ENCODE assay signal across 26 mouse cellular contexts in genomic region chr12:4150936-4151335, GRCm38 (mm10). TPM values are rescaled to one million over a fixed set of nuclear protein-coding genes. Genes with fewer than 3 reads are reported as not detected.
DNase-seq lines count a peak whose midpoint lies in the region; TF ChIP-seq lines count a peak whose summit lies in the region.
"Had no signal": no experiment of that assay in that cellular context is flagged by ENCODE, and none has a peak within 500 bp of the region (broad histone marks: within the 10 kb centered on the region; RNA-seq: fewer than 3 reads in every experiment).

No protein-coding gene starts in this region.

- H3K4me3 ChIP-seq in gastrocnemius, adult 2 months = no peak overlapping the region
- no peak overlapping the region for H3K4me3 ChIP-seq in left cerebral cortex, adult 2 months
- H3K4me3 ChIP-seq: embryonic facial prominence, embryonic 12.5 days; forebrain, embryonic 10.5 days; forebrain, embryonic 15.5 days; hindbrain, embryonic 15.5 days; lung, embryonic 15.5 days; midbrain, embryonic 12.5 days; neural tube, embryonic 13.5 days had no signal

- intact Hi-C loops in gastrocnemius, adult 2 months (cut with DNase I) = no loop called here
- intact Hi-C loops in left cerebral cortex, adult 2 months (cut with DNase I) = no loop called here

- H3K27ac ChIP-seq in gastrocnemius, adult 2 months = peak overlapping the region; percentile 38; the same call in 1 of the 2 replicates
- peak overlapping the region; percentile 38; the same call in 1 of the 2 replicates for H3K27ac ChIP-seq in left cerebral cortex, adult 2 months
- H3K27ac ChIP-seq: embryonic facial prominence, embryonic 12.5 days; forebrain, embryonic 10.5 days; forebrain, embryonic 15.5 days; hindbrain, embryonic 15.5 days; kidney, postnatal 0 days; lung, embryonic 15.5 days; midbrain, embryonic 12.5 days; neural tube, embryonic 13.5 days had no signal

- DNase-seq in gastrocnemius, adult 2 months = peak; percentile 40
- DNase-seq in gastrocnemius, postnatal 25 days = no peak
- no peak for DNase-seq in left cerebral cortex, adult 2 months (ENCODE audit: extremely low spot score in 1 of 2, low spot score in 2 of 2)
- no peak for DNase-seq in left cerebral cortex, adult 8-10 months (ENCODE audit: low spot score in 2 of 2)
- DNase-seq in brain, adult 2 months (ENCODE audit: low read depth, low spot score) = peak; percentile 48
- DNase-seq in telencephalon, adult 2 months (ENCODE audit: low read depth, low spot score) = peak; percentile 13
- DNase-seq in spleen, postnatal 10 days (ENCODE audit: low spot score in 2 of 2) = no peak
- DNase-seq: adrenal gland, adult 8-10 months; B cell, adult 2 months; cerebellum, adult 11 months; cerebellum, adult 9-10 months; cerebellum, postnatal 36 days; gastrocnemius, postnatal 10 days; kidney, adult 11 months; layer of hippocampus, postnatal 36 days; liver; right cerebral cortex, postnatal 4 days; thymus, postnatal 14 days had no signal

- TF ChIP-seq CTCF in gastrocnemius, adult 2 months (IDR thresholded peaks at IDR 0.05) = no peak
- no peak for TF ChIP-seq CTCF in left cerebral cortex, adult 2 months (IDR thresholded peaks at IDR 0.05)

RNA-seq across cellular contexts. Expression of gene Adcy3, which starts 18.0 kb away (rescaled TPM):
- total RNA-seq in gastrocnemius, adult 2 months (2021) = 1 to 10 TPM; 1.0 to 2.0 TPM
- total RNA-seq in gastrocnemius, postnatal 25 days (2021) = 1 to 10 TPM; 1.8 to 2.4 TPM
- total RNA-seq in left cerebral cortex, adult 2 months (2021) = 10 to 100 TPM; 51.4 to 53.8 TPM
- 10 to 100 TPM; 49.8 to 53.5 (median 52.1) TPM for total RNA-seq in left cerebral cortex, adult 8-10 months (2022)

Comparison
In these comparisons a context has a peak if more than half of its experiments do, and no peak if none do; other contexts are left out.
1. DNase-seq: peak in gastrocnemius, adult 2 months (single experiment), brain, adult 2 months (single experiment) and telencephalon, adult 2 months (single experiment); none in gastrocnemius, postnatal 25 days (single experiment), left cerebral cortex, adult 2 months (0 of 2), left cerebral cortex, adult 8-10 months (0 of 2) and spleen, postnatal 10 days (0 of 2).
2. RNA of gene Adcy3, which starts 18.0 kb away (total RNA-seq): 51.4 to 53.8 TPM in left cerebral cortex, adult 2 months and 49.8 to 53.5 TPM in left cerebral cortex, adult 8-10 months; 1.8 to 2.4 TPM in gastrocnemius, postnatal 25 days and 1.0 to 2.0 TPM in gastrocnemius, adult 2 months; every median in the first group is over 10 times any median in the second.